Mouse (Mus musculus) CD4-positive, CD25-positive, alpha-beta regulatory T cell, adult 2 months (primary cell): ENCODE measurements around the gene Spata31.

Source experiments
- DNase-seq: peaks from one replicate; pipeline ENCODE4 v3.0.0-alpha.2; 2012; ENCODE audit warnings: low read depth, low spot score

The Spata31 gene

DNA sequence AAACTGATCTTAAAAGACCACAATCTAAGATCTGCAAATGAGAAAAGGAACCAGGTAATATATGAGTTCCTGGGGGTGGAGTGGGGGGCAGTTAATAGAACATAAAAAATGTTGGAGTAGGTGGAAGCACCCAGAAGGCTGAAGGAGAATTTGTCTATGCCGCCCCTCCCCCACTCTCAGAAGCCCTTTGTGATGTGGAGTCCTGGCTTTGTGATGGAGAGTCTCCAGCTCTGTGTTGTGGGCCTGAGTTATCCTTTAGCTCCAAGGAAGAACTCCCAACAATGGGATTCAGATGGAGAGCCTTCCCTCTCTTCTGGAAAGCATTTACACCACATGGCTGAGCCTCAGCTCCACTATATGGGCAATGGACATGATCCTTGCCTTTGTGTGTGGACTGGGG is at the start of gene Spata31:
TSS of gene Spata31 (plus strand) at position 216 of the 400 bp plus-strand sequence.
- DNase-seq: no peak

DNA sequence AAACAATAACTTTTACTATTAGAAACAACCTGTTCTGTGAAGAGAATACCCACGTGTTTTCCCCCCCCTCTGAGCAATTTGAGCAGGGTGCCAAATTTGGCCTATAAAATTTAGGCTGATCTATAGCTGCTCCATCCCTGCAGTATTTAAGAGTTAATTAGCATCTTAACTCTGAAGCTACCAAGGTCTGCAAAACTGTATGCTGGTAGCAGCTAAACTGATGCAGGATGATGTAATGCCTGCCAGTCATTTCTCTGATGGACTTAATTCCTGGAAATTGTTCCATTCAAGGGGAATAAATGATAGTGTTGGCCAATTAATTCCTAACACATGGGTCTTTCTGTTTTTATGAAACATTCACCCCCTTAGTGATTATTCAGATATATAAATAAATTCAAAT is 14.1 kb upstream of the Spata31 start:
- no peak for DNase-seq

DNA sequence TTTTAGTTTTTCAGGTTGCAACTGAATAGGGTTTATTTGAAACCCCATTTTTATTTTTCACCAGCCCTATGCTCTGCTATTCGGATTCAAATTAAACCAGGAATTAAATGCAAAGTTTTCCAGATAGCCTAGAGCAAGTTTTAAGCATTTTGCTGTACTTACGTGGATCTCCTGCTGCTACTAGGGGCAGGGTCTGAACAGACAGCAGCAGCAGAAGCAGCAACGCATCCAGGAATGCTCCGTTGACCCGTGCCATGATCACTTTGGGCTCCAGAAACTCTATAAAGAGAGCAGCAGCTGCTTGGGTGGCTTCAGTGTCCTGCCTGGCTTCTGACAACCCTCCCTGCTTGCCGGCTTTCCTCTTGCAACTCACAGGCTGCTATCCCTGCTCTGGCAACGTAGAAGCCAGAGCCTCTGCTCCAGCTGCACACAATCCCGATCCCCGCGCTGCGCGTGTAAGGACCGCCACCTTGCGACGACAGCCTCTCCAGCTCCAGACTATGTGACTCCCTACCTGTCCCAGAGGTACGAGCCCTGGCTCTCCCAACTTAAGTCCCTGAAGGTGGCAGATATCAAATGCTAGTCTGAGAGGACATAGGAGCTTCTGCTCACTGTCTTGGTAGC is 13.5 kb upstream of the Spata31 start, which contains the start of gene Cntnap3:
TSS of gene Cntnap3 (minus strand) at position 371 of the 624 bp plus-strand sequence.
- no peak for DNase-seq
